15 mouse cellular contexts compared by ENCODE assay signal in the genomic region with DNA sequence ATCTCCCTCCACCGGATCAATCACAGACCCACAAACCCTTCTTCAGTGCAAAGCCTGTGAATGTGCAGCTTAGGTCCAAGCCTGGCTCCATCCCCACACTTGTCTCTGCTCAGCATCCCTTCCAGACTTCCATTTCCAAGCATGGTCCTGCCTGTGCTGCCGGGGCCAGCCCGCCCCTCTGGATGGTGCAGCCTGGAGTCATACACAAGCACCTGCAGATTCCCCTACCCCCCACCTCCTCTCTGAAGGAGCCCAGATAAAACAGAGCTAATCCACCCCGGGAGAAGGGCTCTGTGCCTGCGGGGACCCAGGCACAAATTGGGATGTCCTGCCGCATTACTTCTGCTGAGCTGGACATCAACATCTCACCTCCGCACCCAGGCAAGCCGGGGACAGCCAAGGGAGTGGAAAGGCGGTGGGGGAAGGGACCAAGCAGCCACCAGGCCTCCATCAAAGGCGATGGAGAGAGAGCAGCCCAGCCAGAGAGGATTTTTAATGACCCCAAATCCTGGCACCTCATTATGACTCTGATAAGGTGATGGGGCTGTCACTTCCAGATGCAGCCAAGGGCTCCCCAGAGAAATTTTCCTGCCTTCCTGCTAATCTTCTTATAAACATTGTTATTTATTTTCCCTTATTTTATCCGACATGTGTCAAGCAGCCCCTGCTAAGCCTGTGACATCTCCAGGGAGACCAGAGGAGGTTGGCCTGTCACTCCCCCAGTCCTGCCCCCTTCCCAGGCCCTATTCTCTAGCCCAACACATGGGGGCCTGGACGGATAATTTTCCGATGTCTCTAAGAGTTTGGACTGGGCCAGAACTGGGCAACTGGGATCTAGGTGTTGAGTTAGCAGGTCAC.
DNase-seq lines count a peak whose midpoint lies in the region; ATAC-seq and TF ChIP-seq lines count a peak whose summit lies in the region.
"Had no signal": no experiment of that assay in that cellular context is flagged by ENCODE, and none has a peak within 500 bp of the region (broad histone marks: within the 10 kb centered on the region; RNA-seq: fewer than 3 reads in every experiment).

No protein-coding gene starts in this region.

- H3K27me3 ChIP-seq in forebrain, embryonic 10.5 days (ENCODE audit: poor library complexity, severe bottlenecking): peaks cover 46% of the 10 kb centered on the region
- H3K27me3 ChIP-seq in forebrain, embryonic 15.5 days: no peaks in the 10 kb centered on the region
- no peaks in the 10 kb centered on the region for H3K27me3 ChIP-seq in neural tube, embryonic 11.5 days (ENCODE audit: control insufficient read depth, insufficient read depth, low read length)
- H3K27me3 ChIP-seq in hindbrain, postnatal 0 days (ENCODE audit: insufficient read depth, low read length): no peaks in the 10 kb centered on the region

- 11% methylated on average over 13 of the region's 13 CpGs for WGBS in forebrain, embryonic 10.5 days
- 12% methylated on average over 13 of the region's 13 CpGs for WGBS in forebrain, embryonic 15.5 days
- 29% methylated on average over 13 of the region's 13 CpGs for WGBS in neural tube, embryonic 11.5 days
- WGBS in hindbrain, postnatal 0 days: 21% methylated on average over 13 of the region's 13 CpGs

- peak overlapping the region; percentile 67 for H3K27ac ChIP-seq in forebrain, embryonic 10.5 days
- no peak overlapping the region for H3K27ac ChIP-seq in forebrain, embryonic 15.5 days (replicated peaks)
- H3K27ac ChIP-seq in neural tube, embryonic 11.5 days (ENCODE audit: low read depth, low read length): no peak overlapping the region
- no peak overlapping the region for H3K27ac ChIP-seq in hindbrain, postnatal 0 days
- H3K27ac ChIP-seq: embryonic facial prominence, embryonic 15.5 days; left cerebral cortex, adult 2 months had no signal

- peaks cover 83% of the 10 kb centered on the region for H3K4me1 ChIP-seq in forebrain, embryonic 10.5 days
- H3K4me1 ChIP-seq in forebrain, embryonic 15.5 days: peaks cover 13% of the 10 kb centered on the region
- H3K4me1 ChIP-seq in neural tube, embryonic 11.5 days (ENCODE audit: control insufficient read depth, insufficient read depth, low read length): no peaks in the 10 kb centered on the region
- H3K4me1 ChIP-seq in hindbrain, postnatal 0 days (ENCODE audit: insufficient read depth, low read length): peaks cover 10% of the 10 kb centered on the region; the same call in 1 of the 2 replicates

- no peak overlapping the region for H3K9ac ChIP-seq in forebrain, embryonic 15.5 days (replicated peaks)
- no peak overlapping the region for H3K9ac ChIP-seq in neural tube, embryonic 11.5 days (ENCODE audit: low read length)
- no peak overlapping the region for H3K9ac ChIP-seq in hindbrain, postnatal 0 days (replicated peaks; ENCODE audit: low read length)
- H3K9ac ChIP-seq: embryonic facial prominence, embryonic 15.5 days had no signal

- H3K36me3 ChIP-seq in forebrain, embryonic 10.5 days (replicated peaks): no peaks in the 10 kb centered on the region
- H3K36me3 ChIP-seq in forebrain, embryonic 15.5 days: no peaks in the 10 kb centered on the region
- H3K36me3 ChIP-seq in neural tube, embryonic 11.5 days (ENCODE audit: control insufficient read depth, insufficient read depth, low read length): no peaks in the 10 kb centered on the region
- no peaks in the 10 kb centered on the region for H3K36me3 ChIP-seq in hindbrain, postnatal 0 days (ENCODE audit: insufficient read depth, low read length)
- H3K36me3 ChIP-seq: embryonic facial prominence, embryonic 15.5 days had no signal

- no peaks in the 10 kb centered on the region for H3K9me3 ChIP-seq in forebrain, embryonic 10.5 days
- H3K9me3 ChIP-seq in forebrain, embryonic 15.5 days: no peaks in the 10 kb centered on the region
- no peaks in the 10 kb centered on the region for H3K9me3 ChIP-seq in neural tube, embryonic 11.5 days (ENCODE audit: control insufficient read depth, low read length)
- no peaks in the 10 kb centered on the region for H3K9me3 ChIP-seq in hindbrain, postnatal 0 days (ENCODE audit: low read length)
- H3K9me3 ChIP-seq: embryonic facial prominence, embryonic 15.5 days had no signal

- TF ChIP-seq CTCF in hindbrain, postnatal 0 days (IDR thresholded peaks at IDR 0.05; ENCODE audit: low read depth): no peak

- DNase-seq in forebrain, embryonic 10.5 days (ENCODE audit: extremely low spot score, low spot score): no peak
- peak; percentile 41 for DNase-seq in neural tube, embryonic 11.5 days (ENCODE audit: low spot score)
- no peak for DNase-seq in neural tube, embryonic 10.5 days (ENCODE audit: extremely low spot score, low spot score)
- peak; percentile 24 for DNase-seq in hindbrain, postnatal 0 days (ENCODE audit: low spot score)
- DNase-seq in retina, postnatal 1 day: peak; percentile 81
- no peak for DNase-seq in frontal cortex, postnatal 14 days (ENCODE audit: low spot score in 2 of 2)
- DNase-seq in spleen, postnatal 36 days (ENCODE audit: low spot score in 2 of 2): no peak
- DNase-seq: cerebellum, adult 11-12 months; kidney, postnatal 36 days; thymus, adult 2 months had no signal

- H3K4me2 ChIP-seq in forebrain, embryonic 15.5 days (replicated peaks): no peak overlapping the region
- no peak overlapping the region for H3K4me2 ChIP-seq in neural tube, embryonic 11.5 days (ENCODE audit: low read depth)
- no peak overlapping the region for H3K4me2 ChIP-seq in hindbrain, postnatal 0 days (ENCODE audit: low read depth, low read length)
- H3K4me2 ChIP-seq: embryonic facial prominence, embryonic 15.5 days; heart, embryonic 11.5 days; liver, embryonic 11.5 days had no signal

- no peak; the same call in 1 of the 2 replicates for ATAC-seq in forebrain, embryonic 15.5 days (replicated peaks)
- ATAC-seq in neural tube, embryonic 11.5 days (ENCODE audit: insufficient read depth, low FRiP score, low TSS enrichment): no peak
- ATAC-seq in hindbrain, postnatal 0 days: peak; percentile 44

- no peak overlapping the region; the same call in 1 of the 2 replicates for H3K4me3 ChIP-seq in forebrain, embryonic 10.5 days
- no peak overlapping the region for H3K4me3 ChIP-seq in forebrain, embryonic 15.5 days
- no peak overlapping the region for H3K4me3 ChIP-seq in neural tube, embryonic 11.5 days (ENCODE audit: low read depth, low read length)
- H3K4me3 ChIP-seq in hindbrain, postnatal 0 days (ENCODE audit: low read length): no peak overlapping the region
- H3K4me3 ChIP-seq: embryonic facial prominence, embryonic 15.5 days; left cerebral cortex, adult 2 months had no signal

Comparison
In these comparisons a context has a peak if more than half of its experiments do, and no peak if none do; other contexts are left out.
1. DNase-seq: peak in neural tube, embryonic 11.5 days (single experiment), hindbrain, postnatal 0 days (single experiment) and retina, postnatal 1 day (single experiment); none in forebrain, embryonic 10.5 days (single experiment), neural tube, embryonic 10.5 days (single experiment), frontal cortex, postnatal 14 days (0 of 2) and spleen, postnatal 36 days (0 of 2).